Mouse (Mus musculus) megakaryocyte progenitor cell, adult 5-6 weeks (primary cell): Measurements from ENCODE around the gene Rnase9. TPM values are rescaled to one million over a fixed set of nuclear protein-coding genes. Genes with fewer than 3 reads are reported as not detected.
"Not testable (repeated sequence)": the region's sequence is repeated elsewhere in the genome, so short reads cannot be mapped to it uniquely, and the experiment has no call there.

Experiments
- ATAC-seq: replicated peaks from 2 replicates; pipeline ENCODE4 v1.8.0; 2016; ENCODE audit warnings: mild to moderate bottlenecking, moderate TSS enrichment, inconsistent platforms; ENCODE audit not compliant: poor library complexity
- total RNA-seq, 2 experiments: library from RNA; stranded (forward) in 1 of 2; stranded (reverse) in 1 of 2; fragments of 157-497, 149-512 nt in 1 of 2; fragments of 200-1000 nt in 1 of 2; gene quantifications; 2 replicates each; pipeline versions ENCODE4 v1.2.3 to v1.2.4; 2015 to 2017

The Rnase9 gene
- total RNA-seq, 2 experiments from 2014 or later = not detected

DNA sequence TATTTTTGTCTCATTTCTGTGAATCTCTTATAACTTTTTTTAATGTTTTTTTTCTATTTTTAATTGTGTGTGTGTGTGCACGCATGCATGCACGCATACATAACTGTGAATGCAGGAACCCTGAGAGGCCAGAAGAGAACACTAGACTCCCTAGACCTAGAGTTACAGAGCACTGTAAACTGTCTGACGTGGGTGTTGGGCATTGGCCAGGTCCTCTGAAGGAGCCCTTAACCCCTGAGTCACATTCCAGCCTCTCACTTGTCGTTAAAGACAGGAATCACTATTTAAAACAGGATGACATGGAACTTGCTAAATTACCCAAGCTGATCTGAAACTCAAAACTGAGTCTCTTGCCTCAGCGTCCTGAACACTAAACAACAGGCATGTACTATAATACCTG is 10.3 kb upstream of the Rnase9 start:
- no peak for ATAC-seq

- no peak for ATAC-seq
These were observed 8.4 kb upstream of the Rnase9 start, which contains the start of gene Rnase11 for GRCm38 (mm10) chr14:51050063-51050462. Gene Rnase11 (minus strand): TSS chr14:51050163.

GRCm38 (mm10) chr14:51047846-51048245 is 6.2 kb upstream of the Rnase9 start:
- peak; percentile 80 for ATAC-seq

DNA sequence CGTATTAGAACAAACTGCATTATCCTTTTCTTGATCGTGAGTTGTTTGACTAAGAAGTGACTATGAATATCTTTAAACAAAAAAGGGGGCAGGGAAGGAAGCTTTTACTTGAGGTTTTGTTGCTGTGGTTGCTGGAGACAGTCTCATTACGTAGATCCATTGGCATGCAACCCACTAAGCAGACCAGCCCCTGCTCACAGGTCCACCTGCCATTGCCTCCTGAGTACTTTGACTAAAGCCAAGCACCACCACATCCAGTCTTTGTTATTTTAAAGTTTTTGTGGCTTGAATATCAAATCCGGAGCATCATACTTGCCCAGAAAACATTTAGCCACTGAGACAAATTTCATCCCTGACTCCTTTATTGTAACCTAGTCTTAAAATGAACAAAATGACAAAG is 5.5 kb downstream of the Rnase9 start:
- no peak for ATAC-seq

DNA sequence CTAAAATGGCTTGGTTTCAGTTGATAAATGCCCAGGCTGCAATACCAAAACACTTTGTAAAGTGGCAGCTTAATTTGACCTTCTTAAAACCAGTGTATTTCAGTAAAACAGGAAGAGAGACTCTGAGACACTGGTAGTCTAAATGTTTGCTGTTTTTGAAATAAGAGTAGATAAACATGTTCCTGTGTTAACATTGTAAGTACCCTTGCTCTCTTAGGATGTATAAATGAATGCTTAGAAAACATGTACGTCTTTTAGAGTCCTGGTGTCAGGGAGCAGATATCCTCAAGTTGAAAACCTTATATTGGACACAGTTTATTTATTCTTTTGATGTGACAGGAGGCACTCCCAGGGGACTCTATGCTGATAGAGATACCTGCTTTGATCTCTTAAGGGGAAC is 6.5 kb downstream of the Rnase9 start:
- no peak for ATAC-seq

GRCm38 (mm10) chr14:51027387-51028155 is 14.1 kb downstream of the Rnase9 start:
- ATAC-seq = peak; percentile 37

- ATAC-seq = peak; percentile 98
These were observed 15.1 kb downstream of the Rnase9 start for GRCm38 (mm10) chr14:51026391-51027133.

- no peak for ATAC-seq
These were observed 16.8 kb downstream of the Rnase9 start for GRCm38 (mm10) chr14:51024820-51025219.

- ATAC-seq = no peak
These were observed 18.2 kb downstream of the Rnase9 start for GRCm38 (mm10) chr14:51023457-51023856.

GRCm38 (mm10) chr14:51017256-51017655 is 24.4 kb downstream of the Rnase9 start:
- ATAC-seq = no peak

- ATAC-seq = no peak
These were observed 25.9 kb downstream of the Rnase9 start for GRCm38 (mm10) chr14:51015780-51016179.

DNA sequence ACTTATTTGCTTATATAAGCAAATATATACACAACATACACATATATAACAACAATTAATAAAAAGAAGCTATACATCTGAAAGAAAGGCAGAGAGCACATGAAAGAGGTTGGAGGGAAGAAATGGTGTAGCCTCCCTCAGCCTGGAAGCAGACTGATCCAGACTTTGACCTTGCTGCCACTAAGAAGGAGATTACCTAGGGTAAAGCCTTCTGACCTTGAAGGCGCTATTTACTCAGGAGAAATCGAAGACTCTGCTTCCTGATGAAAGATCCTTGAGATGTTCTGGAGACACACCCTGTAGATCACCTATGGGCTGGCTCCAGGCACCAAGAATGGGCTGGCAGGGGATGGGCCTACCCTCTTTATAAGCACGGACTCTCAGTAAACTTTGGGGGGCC is 26.9 kb downstream of the Rnase9 start:
- not testable (repeated sequence) for ATAC-seq

DNA sequence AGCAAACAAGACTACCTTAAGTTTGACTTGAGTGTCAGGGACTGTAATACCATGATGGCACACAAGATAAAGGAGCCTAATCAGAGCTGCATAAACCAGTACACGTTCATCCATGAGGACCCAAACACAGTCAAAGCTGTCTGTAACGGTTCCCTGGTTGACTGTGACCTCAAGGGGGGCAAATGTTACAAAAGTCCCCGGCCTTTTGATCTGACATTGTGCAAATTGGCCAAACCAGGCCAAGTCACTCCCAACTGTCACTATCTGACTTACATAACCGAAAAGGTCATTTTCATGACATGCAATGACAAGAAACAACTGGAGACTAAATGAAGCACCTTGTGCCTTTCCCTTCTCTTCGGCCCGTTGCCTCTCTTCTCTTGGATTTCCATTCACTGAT is 32.1 kb downstream of the Rnase9 start:
- ATAC-seq = peak; percentile 54

DNA sequence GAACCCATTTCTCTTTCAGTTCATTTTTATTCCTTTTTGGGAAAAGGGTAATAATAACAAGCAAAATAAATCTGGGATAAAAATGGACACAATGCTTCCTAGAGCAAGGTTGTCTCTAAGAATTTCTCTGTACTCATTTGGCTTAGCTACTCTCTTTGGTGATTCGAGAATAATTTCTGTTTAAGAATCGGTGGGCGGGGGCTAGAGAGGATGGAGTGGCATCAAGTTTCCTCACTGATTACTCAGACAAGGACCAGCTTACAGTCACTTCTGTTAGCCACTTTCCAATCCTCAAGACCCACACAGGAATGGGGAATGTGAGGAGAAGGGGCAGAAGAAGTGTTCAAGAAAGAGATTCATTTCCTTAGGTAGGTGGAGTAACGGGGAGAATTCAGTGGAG is 32.9 kb downstream of the Rnase9 start:
- no peak for ATAC-seq

- peak; percentile 89 for ATAC-seq
These were observed 33.6 kb downstream of the Rnase9 start for GRCm38 (mm10) chr14:51007914-51008713.

GRCm38 (mm10) chr14:51007152-51007801 is 34.4 kb downstream of the Rnase9 start, which contains the start of gene Rnase10:
Gene Rnase10 (plus strand): TSS chr14:51007751.
- no peak for ATAC-seq

DNA sequence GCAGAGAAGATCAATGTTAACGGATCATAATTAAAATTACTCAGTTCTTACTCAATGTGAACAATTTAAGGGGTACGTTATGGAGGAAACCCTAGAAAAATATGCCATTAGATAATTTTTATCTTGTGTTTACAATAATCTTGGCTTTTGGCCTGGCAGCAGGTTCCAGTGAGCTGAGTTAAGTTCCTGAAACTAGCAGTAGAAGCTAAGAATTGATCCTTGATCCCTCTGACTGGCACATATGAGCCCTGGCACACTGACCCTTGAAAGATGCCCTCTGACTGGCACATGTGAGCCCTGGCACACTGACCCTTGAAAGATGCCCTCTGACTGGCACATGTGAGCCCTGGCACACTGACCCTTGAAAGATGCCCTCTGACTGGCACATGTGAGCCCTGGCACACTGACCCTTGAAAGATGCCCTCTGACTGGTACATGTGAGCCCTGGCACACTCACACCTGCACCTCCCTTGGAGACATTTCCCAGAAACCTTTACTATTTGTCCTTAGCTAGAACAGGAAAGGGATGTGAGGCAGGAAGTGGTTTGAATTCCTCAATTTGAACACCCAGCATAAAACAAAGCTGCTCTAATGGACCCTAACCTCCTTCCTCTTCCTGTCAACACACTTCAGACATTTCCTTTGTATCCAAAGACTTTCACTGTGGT is 43.5 kb downstream of the Rnase9 start:
- ATAC-seq = peak; percentile 63

DNA sequence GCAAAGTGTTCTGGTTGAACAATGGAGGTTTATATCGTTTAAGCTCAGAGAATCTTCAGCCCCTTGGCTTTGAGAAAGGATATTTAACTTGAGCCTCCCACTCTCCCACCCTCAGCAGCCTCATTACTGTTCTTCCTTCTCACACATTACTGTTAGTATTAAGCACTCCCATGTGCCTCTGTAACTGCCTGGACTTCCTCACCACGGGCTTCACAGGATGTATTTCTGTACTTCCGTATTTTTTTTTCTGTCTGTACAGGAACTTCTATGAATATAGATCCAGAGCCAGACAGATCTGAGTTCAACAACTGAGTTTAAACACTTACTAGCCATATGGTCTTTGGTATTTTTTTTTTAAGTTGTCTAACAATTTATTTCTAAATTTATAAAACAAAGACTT is 44.6 kb downstream of the Rnase9 start:
- peak; percentile 93 for ATAC-seq

DNA sequence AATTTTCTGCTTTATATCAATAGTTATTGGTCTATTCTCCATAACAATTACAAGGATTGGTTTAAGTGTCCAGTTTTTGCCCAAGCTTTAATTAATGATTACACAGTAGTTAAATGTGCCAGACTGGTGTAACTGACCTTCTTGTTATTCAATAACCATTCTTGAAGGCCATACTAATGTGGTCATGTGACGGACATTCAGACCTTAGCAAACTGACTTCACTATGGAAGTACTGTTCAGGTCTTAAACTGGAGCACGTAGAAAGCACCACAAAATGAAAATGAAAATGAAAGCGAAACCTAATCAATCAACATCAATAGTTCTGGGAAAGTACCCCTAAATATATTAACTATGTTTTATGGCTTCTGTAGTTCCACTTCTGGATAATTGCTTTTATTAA is 50.6 kb downstream of the Rnase9 start:
- ATAC-seq = peak; percentile 39; the same call in 1 of the 2 replicates
